Mouse (Mus musculus): ENCODE measurements around the gene Gcnt3.

DNA sequence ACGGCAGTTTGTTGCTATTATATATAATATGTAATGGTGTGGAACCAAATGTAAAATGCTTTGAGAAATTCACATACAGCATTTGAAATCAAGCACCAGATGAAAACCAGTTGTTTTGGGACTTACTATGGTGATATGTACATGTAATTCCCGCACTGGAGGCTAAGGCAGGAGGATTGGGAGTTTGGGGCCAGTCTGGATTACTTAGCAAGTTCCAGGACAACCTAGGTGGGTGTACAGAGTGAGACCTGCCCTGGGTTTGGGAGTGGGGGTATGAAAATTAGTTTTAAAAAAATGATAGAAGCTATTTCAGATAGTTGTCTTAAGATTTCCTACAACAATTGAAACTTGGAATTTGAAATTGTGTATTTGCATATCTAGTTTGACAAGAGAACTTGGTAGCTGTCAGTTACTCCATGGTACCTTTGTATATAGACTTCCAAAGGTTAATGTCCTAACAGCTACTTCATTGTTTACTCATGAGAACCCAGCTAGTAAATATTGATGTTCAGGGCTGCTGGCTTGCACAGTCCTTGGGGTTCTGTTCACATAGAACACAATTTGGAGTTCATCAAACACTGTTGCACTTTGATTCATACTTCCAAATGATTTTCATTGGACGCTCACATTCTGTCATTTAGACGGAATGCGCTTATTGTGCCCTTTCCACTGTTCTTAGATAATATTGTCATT, 27.0 kb downstream of the Gcnt3 start:
- TF ChIP-seq GATA1 (IDR thresholded peaks at IDR 0.05; ENCODE audit: low read length) (no peak), TAL1 (IDR thresholded peaks at IDR 0.05; ENCODE audit: low read length) (no peak)

All from erythroblast, embryonic 14.5 days (primary cell).